Mouse (Mus musculus) urinary bladder, adult 2 months (tissue): ENCODE measurements around the gene Csf2. TPM values are rescaled to one million over a fixed set of nuclear protein-coding genes. Genes with fewer than 3 reads are reported as not detected.

Experiments used
- polyA plus RNA-seq: library from polyadenylated mRNA; depleted of rRNA; stranded (reverse); fragments of >200 nt; gene quantifications from 2 replicates; pipeline ENCODE4 v1.2.3, GENCODE M21; 2012; rRNA removed

Gene Csf2
- polyA plus RNA-seq, 1 experiment: not detected

Other genes with a start within 250 kb of the Csf2 start
- 1.5 and 2.6 TPM in 2 replicates for gene Slc22a4, start 221.6 kb downstream of the Csf2 start, polyA plus RNA-seq
- 170 and 183 TPM in 2 replicates for gene Pdlim4, start 180.7 kb downstream of the Csf2 start, polyA plus RNA-seq
- 26.5 and 26.7 TPM in 2 replicates for gene P4ha2, start 149.6 kb downstream of the Csf2 start, polyA plus RNA-seq
- gene Il3, start 17.6 kb upstream of the Csf2 start, polyA plus RNA-seq: not detected in 2 replicates
- 0.96 and 1.1 TPM in 2 replicates for gene Acsl6, start 54.1 kb upstream of the Csf2 start, polyA plus RNA-seq
- gene Meikin, start 121.0 kb upstream of the Csf2 start, polyA plus RNA-seq: not detected in 2 replicates
- 11.1 and 12.9 TPM in 2 replicates for gene Fnip1, start 188.5 kb upstream of the Csf2 start, polyA plus RNA-seq